Mouse (Mus musculus): Measurements from ENCODE around the gene Plcb1. TPM values are rescaled to one million over a fixed set of nuclear protein-coding genes. Genes with fewer than 3 reads are reported as not detected.
"Not testable (repeated sequence)": the region's sequence is repeated elsewhere in the genome, so short reads cannot be mapped to it uniquely, and the experiment has no call there.

Gene Plcb1
- polyA plus RNA-seq, 1 experiment from 2014 or later, result 48.3 TPM

DNA sequence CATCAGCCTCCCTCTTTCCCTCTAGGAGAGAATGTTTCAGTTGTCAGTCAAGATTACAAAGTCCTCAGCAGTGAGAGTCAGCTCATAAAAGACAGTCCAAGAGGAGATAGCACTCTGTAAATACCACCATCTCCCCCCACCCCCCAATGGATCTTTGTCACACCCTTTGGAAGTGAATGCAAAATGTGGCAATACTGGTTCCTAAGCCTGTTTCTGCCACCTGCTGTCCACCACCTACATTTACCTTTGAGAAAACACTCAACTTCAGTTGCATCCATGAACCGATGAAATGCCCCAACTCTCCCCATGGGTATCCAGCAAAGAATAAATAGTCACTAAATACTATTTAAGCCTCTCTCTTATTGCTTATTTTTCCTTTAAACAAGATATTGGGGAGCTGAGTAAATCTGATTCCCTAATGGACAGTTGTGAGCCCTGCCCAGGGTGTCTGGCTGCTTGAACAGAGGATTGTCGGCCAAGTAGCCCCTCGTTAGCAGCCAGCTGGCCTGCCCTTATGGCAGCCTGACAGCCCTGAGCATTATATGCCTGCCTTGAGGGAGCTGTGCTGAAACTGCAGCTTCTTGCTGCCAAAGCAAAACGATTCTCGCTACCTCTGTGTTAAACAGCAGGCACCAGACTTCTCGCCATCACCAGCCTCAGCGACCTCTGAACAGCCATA is 537.5 kb downstream of the Plcb1 start:
- 56% methylated on average over 7 of the region's 7 CpGs for WGBS
- peak overlapping the region; percentile 27 for H3K4me3 ChIP-seq
- H3K27ac ChIP-seq, result no peak overlapping the region
- peak overlapping the region; percentile 51 for H3K4me2 ChIP-seq
- H3K9me3 ChIP-seq, result no peaks in the 10 kb centered on the region
- H3K36me3 ChIP-seq, result no peaks in the 10 kb centered on the region
- H3K9ac ChIP-seq, result peak overlapping the region; percentile 26; the same call in 1 of the 2 replicates
- peaks cover 11% of the 10 kb centered on the region for H3K4me1 ChIP-seq (replicated peaks)
- H3K27me3 ChIP-seq, result no peaks in the 10 kb centered on the region
- peak; percentile 62; the same call in 1 of the 2 replicates for ATAC-seq (ENCODE audit: low FRiP score)

DNA sequence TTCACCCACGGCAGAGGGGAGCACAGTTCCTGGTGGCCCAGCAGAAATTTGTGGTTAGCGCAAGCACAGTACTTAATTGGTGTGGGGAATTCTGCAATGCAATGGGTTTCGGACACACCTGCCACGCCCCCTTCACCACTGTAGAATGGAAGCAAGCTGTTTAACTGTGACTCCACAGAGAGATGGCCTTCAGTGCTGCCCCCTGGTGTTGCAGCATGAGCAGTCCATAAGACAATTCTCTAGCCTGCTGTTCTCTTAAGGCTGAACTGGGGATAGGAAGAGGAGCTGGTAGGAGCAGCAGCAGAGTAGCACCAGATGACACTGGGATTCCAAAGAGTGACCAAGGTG is 538.1 kb downstream of the Plcb1 start:
- H3K27me3 ChIP-seq, result no peaks in the 10 kb centered on the region

DNA sequence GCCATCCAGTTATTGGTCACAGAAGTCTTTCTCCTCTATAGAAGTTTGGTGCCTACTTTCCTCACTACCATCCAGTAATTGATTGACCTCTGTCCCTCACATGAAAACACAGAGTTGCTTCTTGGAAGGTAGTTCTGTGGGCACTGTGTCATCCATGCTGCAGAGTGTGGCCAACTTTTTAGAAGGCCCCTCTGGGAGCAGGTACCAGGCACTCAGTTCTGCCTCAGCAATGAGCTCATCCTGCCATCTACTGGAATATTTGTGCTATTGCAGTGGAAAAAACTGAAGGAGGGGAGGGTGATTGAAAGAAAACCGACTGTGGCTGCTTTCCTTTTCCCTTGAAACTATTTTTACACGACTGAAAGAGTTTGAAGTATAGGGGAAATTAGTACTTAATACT is 542.9 kb downstream of the Plcb1 start:
- Histone ChIP-seq H3K27me3 (peaks cover 5% of the 10 kb centered on the region; the same call in 1 of the 2 replicates), H3K4me3 (no peak overlapping the region), H3K36me3 (no peaks in the 10 kb centered on the region), H3K9me3 (no peaks in the 10 kb centered on the region), H3K27ac (no peak overlapping the region), H3K4me1 (replicated peaks) (peaks cover 12% of the 10 kb centered on the region), H3K9ac (no peak overlapping the region), H3K4me2 (no peak overlapping the region)
- WGBS, result 8% methylated on average over 2 of the region's 2 CpGs
- 0 out of 2 replicates have a peak, but pooled peaks have one; percentile 46 for ATAC-seq (ENCODE audit: low FRiP score)

More for the DNA sequence above, 538.1 kb downstream of the Plcb1 start:
- Histone ChIP-seq H3K4me3 (peak overlapping the region; percentile 27), H3K9me3 (no peaks in the 10 kb centered on the region), H3K36me3 (no peaks in the 10 kb centered on the region), H3K4me2 (peak overlapping the region; percentile 51), H3K4me1 (replicated peaks) (peaks cover 11% of the 10 kb centered on the region), H3K27ac (no peak overlapping the region; the same call in 1 of the 2 replicates), H3K9ac (peak overlapping the region; percentile 26; the same call in 1 of the 2 replicates)
- 32% methylated on average over 4 of the region's 4 CpGs for WGBS
- peak; percentile 86 for ATAC-seq (ENCODE audit: low FRiP score)

DNA sequence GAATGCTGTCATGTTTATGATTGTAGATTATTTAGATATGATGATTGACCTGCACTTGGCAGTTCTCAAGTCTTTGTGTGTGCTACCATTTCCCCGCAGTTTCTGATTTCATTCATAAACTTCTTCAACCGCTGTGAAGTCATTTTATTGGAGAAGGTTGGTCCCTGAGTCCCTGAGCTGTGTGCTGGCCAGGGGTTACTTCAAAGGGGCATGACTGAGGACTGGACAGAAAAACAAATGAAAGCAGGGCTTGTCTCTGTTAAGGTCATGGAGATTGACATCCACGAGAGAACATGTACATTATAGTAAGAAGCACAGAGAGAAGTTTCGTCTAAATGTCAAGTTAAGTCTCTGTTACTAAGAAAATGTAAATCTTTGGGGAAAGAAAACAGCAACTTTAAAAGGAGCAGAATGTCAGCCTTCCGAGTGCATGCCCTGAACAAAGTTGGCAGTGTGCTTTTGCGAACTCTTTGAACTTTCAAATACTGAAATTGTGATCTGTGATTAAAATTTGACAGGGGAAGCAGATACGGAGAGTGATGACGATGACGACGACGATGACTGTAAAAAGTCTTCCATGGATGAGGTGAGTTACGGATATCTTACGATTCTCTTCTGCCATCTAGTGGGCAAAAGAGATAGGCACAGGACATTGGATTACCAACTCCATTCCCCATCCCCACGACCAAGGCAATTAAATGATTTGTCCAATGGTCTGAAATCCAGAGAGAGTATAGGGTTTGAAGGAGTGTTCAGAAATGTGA is 544.1 kb downstream of the Plcb1 start:
- Histone ChIP-seq H3K4me1 (replicated peaks) (peaks cover 5% of the 10 kb centered on the region; the same call in 1 of the 2 replicates), H3K36me3 (no peaks in the 10 kb centered on the region), H3K4me3 (peak overlapping the region; percentile 20), H3K9me3 (no peaks in the 10 kb centered on the region), H3K9ac (no peak overlapping the region), H3K27me3 (peaks cover 5% of the 10 kb centered on the region; the same call in 1 of the 2 replicates), H3K4me2 (peak overlapping the region; percentile 49), H3K27ac (no peak overlapping the region)
- 14% methylated on average over 14 of the region's 14 CpGs for WGBS
- peak; percentile 44 for ATAC-seq (ENCODE audit: low FRiP score)

DNA sequence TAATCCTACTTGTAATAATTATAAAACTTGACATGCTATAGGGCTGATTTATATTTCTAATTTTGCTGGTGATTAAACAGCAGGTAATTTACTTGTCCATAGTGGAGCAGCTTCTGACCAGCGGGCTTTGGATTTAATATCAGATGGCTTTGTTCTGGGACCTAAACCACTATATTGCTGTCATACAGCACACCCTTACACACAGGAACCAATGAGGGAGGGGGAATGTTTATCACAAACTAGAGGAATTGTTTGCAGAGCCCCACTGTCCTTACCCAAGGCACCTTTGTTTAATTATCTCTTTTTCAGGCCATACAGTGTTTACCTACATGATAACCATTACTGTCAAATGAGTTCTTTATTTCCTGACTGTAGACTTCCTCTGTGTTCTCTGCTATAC is 546.0 kb downstream of the Plcb1 start:
- Histone ChIP-seq H3K4me2 (no peak overlapping the region), H3K36me3 (no peaks in the 10 kb centered on the region), H3K9me3 (no peaks in the 10 kb centered on the region), H3K27ac (no peak overlapping the region), H3K9ac (no peak overlapping the region), H3K4me1 (replicated peaks) (peaks cover 5% of the 10 kb centered on the region; the same call in 1 of the 2 replicates), H3K4me3 (no peak overlapping the region), H3K27me3 (peaks cover 5% of the 10 kb centered on the region; the same call in 1 of the 2 replicates)
- 77% methylated on average over 1 of the region's 1 CpGs for whole genome bisulfite sequencing
- ATAC-seq (ENCODE audit: low FRiP score), result no peak

DNA sequence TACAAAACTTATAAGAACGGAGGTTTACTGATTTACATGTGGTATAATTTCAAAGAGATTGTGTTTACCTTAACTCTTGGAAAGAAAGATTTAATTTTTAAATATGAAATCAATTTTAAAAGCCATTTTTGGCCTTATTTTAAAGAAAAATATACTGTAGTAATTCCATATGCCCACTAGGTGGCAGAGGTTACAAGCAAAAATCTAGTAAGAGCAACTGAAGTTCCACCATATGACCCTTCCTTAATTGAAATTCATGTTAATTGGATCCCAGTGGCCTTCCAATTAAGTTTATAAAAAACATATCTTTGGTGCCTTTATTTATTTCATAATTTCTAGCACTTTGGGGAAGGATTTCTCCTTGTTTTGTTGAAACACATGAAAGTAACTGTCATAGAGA is 570.4 kb downstream of the Plcb1 start:
- H3K36me3 ChIP-seq, result no peaks in the 10 kb centered on the region
- no peak overlapping the region for H3K27ac ChIP-seq
- no peak for ATAC-seq (ENCODE audit: low FRiP score)

DNA sequence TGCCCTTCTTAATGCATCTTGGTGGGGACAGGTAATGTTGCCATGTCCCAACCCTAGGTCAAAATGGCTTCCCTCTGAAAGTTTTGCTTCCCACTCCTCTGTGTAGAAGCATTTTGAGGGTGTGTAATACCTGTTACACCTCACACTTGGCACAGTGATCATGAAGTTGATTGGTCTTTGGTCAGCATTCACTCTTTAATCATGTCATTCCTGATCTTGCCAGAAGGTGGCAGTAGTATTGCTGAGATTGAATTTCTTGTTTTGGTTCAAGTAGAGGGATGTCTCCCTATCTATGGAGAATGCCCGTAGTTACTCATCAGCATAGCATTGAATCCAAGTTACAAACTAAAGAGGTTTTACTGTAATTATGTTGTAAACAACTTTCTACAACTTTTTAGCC is 575.9 kb downstream of the Plcb1 start:
- Histone ChIP-seq H3K4me1 (replicated peaks) (no peaks in the 10 kb centered on the region), H3K27me3 (no peaks in the 10 kb centered on the region), H3K36me3 (no peaks in the 10 kb centered on the region), H3K4me3 (no peak overlapping the region), H3K9me3 (no peaks in the 10 kb centered on the region), H3K4me2 (no peak overlapping the region), H3K9ac (no peak overlapping the region), H3K27ac (no peak overlapping the region)
- 19% methylated on average over 1 of the region's 1 CpGs for WGBS
- peak; percentile 62; the same call in 1 of the 2 replicates for ATAC-seq (ENCODE audit: low FRiP score)

More for the DNA sequence above, 570.4 kb downstream of the Plcb1 start:
- H3K9ac ChIP-seq, result no peak overlapping the region
- H3K4me2 ChIP-seq, result no peak overlapping the region
- H3K27me3 ChIP-seq, result no peaks in the 10 kb centered on the region
- 35% methylated on average over 1 of the region's 1 CpGs for WGBS
- H3K4me1 ChIP-seq (replicated peaks), result no peaks in the 10 kb centered on the region
- no peaks in the 10 kb centered on the region for H3K9me3 ChIP-seq
- H3K4me3 ChIP-seq, result no peak overlapping the region

DNA sequence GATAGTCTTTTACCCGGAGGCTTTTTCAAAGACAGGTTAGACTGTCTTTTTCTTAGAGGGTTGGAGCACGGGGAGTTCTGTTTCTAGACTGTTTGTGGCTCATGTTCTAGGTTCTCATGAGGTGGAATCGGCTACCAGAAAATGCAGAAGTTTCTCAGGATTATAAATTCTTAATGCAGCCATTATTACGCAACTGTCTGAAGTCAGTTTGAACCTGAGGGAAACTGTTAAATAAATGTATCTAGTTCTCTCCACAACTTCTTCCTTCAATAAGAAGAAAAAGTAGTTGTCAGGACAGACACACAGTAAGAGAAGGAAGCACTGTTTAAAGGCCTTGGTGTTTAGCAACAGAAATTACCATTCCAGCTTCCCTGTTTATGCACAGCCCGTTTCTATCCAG is 577.1 kb downstream of the Plcb1 start:
- Histone ChIP-seq H3K4me3 (no peak overlapping the region), H3K4me2 (no peak overlapping the region), H3K4me1 (replicated peaks) (no peaks in the 10 kb centered on the region), H3K9ac (no peak overlapping the region), H3K27me3 (no peaks in the 10 kb centered on the region), H3K9me3 (no peaks in the 10 kb centered on the region), H3K27ac (no peak overlapping the region), H3K36me3 (no peaks in the 10 kb centered on the region)
- 87% methylated on average over 5 of the region's 5 CpGs for WGBS
- no peak for ATAC-seq (ENCODE audit: low FRiP score)

DNA sequence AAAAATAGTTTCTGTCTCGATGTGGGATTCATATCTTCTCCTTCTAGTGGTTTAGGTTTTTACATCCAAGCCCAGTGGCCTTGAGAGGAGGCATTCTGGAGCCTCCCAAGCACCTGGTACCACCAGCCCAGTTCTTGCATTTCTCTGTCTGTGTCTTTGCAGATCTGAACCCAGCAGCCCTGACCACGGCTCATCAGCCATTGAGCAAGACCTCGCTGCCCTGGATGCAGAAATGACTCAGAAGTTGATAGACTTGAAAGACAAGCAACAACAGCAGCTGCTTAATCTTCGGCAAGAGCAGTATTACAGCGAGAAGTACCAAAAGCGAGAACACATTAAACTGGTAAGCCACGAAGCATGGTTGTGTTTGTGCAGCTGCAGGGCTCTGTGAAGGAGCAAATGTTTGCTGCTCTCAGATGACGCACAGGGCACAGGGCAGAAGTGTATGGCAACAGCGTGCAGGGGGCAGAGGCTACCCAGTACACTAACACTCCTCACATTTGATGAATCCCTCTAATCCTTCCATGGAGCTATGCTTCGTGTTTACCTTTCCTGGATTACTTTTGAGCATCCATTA is 584.5 kb downstream of the Plcb1 start:
- H3K4me3 ChIP-seq, result no peak overlapping the region
- 78% methylated on average over 10 of the region's 10 CpGs for WGBS
- H3K27ac ChIP-seq, result no peak overlapping the region
- H3K36me3 ChIP-seq, result peaks cover 3% of the 10 kb centered on the region
- H3K4me2 ChIP-seq, result no peak overlapping the region
- ATAC-seq (ENCODE audit: low FRiP score), result no peak
- no peaks in the 10 kb centered on the region for H3K27me3 ChIP-seq
- H3K4me1 ChIP-seq (replicated peaks), result no peaks in the 10 kb centered on the region
- no peak overlapping the region for H3K9ac ChIP-seq
- H3K9me3 ChIP-seq, result no peaks in the 10 kb centered on the region

DNA sequence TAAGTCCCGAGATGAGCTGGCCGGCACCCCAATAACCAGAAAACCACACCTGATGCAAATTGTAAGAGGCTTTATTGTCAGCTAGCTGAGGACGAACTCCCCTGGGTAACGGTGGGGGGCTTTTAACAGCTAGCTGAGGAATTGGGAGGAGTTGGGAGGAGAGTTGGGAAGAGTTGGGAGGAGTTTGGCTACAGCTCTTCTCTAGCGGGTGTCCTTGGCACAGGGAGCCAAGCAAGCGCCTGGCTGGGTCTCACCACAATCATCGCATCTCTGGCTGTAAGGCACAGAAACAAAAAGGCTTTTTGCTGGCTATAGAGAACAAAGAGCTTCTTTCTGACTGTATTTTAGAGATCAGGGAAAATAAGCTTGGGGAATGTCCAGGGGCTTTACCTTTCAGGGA is 594.9 kb downstream of the Plcb1 start:
- not testable (repeated sequence) for H3K27ac ChIP-seq; ATAC-seq (ENCODE audit: low FRiP score); H3K9ac ChIP-seq; H3K36me3 ChIP-seq; H3K9me3 ChIP-seq; H3K27me3 ChIP-seq; H3K4me3 ChIP-seq; H3K4me1 ChIP-seq (replicated peaks); H3K4me2 ChIP-seq
- 32% methylated on average over 7 of the region's 7 CpGs for WGBS

DNA sequence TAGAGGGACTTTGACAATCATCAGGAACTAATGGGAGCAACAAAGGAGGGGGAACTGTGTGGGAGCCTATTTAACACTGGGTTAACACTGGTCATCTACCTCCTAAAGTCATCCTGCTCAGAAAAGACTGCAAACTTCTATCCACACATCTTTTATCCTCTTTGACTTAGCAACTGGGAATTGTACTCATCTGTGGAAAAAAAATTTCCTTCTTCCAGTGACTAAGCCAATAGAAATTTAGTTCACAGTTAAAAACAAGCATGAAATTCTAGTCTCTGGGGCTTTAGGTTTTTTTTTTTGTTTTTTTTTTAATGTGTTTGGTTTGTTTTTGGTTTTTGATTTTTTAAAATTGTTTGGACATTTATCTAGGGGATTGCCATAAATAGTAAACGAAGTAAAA is 595.5 kb downstream of the Plcb1 start:
- H3K4me2 ChIP-seq, result no peak overlapping the region
- no peak overlapping the region for H3K9ac ChIP-seq
- H3K36me3 ChIP-seq, result peaks cover 7% of the 10 kb centered on the region
- no peak for ATAC-seq (ENCODE audit: low FRiP score)
- no peaks in the 10 kb centered on the region; the same call in 1 of the 2 replicates for H3K4me1 ChIP-seq (replicated peaks)
- no peaks in the 10 kb centered on the region for H3K27me3 ChIP-seq
- no peak overlapping the region for H3K27ac ChIP-seq
- 86% methylated on average over 1 of the region's 1 CpGs for WGBS
- no peak overlapping the region for H3K4me3 ChIP-seq
- H3K9me3 ChIP-seq, result no peaks in the 10 kb centered on the region

DNA sequence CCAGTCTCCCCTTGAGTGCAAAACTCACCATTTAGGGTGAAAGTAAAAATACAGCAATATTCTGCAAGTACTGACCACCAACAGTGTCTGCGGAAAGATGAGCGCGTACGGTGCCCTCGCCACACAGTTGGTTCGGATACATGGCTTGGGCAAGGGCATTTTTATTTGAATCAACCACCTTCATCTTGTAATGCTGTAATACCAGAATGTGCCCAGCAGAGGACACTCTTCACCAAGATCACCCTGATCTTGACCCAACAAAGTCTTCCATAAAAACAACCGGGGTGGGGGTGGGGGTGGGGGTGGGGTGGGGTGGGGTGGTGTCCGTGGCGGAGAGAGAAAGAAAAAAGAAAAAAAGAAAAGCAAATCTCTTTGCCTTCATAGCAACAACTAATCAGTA is 602.1 kb downstream of the Plcb1 start:
- Histone ChIP-seq H3K27ac (no peak overlapping the region), H3K27me3 (no peaks in the 10 kb centered on the region), H3K36me3 (peaks cover 11% of the 10 kb centered on the region), H3K9ac (no peak overlapping the region), H3K9me3 (no peaks in the 10 kb centered on the region), H3K4me2 (no peak overlapping the region), H3K4me1 (replicated peaks) (no peaks in the 10 kb centered on the region), H3K4me3 (no peak overlapping the region)
- ATAC-seq (ENCODE audit: low FRiP score), result no peak
- WGBS, result 60% methylated on average over 9 of the region's 9 CpGs

Data from hindbrain, embryonic 13.5 days (tissue).